In genomic region chr3:63223676-63224075, GRCm38 (mm10) we compare ENCODE assay signal across 20 mouse cellular contexts. TPM values are rescaled to one million over a fixed set of nuclear protein-coding genes. Genes with fewer than 3 reads are reported as not detected.
DNase-seq lines count a peak whose midpoint lies in the region; ATAC-seq and TF ChIP-seq lines count a peak whose summit lies in the region.
"Had no signal": no experiment of that assay in that cellular context is flagged by ENCODE, and none has a peak within 500 bp of the region (broad histone marks: within the 10 kb centered on the region; RNA-seq: fewer than 3 reads in every experiment).

No protein-coding gene starts in this region.

- H3K36me3 ChIP-seq in forebrain, embryonic 13.5 days (ENCODE audit: poor library complexity, severe bottlenecking): no peaks in the 10 kb centered on the region
- no peaks in the 10 kb centered on the region for H3K36me3 ChIP-seq in forebrain, embryonic 15.5 days
- no peaks in the 10 kb centered on the region for H3K36me3 ChIP-seq in midbrain, embryonic 11.5 days (ENCODE audit: control insufficient read depth, insufficient read depth, low read length)
- no peaks in the 10 kb centered on the region for H3K36me3 ChIP-seq in midbrain, postnatal 0 days (ENCODE audit: insufficient read depth, low read length)
- H3K36me3 ChIP-seq: embryonic facial prominence, embryonic 13.5 days; heart, embryonic 13.5 days; hindbrain, embryonic 12.5 days had no signal

- H3K9ac ChIP-seq in forebrain, embryonic 13.5 days: no peak overlapping the region
- H3K9ac ChIP-seq in forebrain, embryonic 15.5 days (replicated peaks): no peak overlapping the region
- no peak overlapping the region for H3K9ac ChIP-seq in midbrain, embryonic 11.5 days (ENCODE audit: low read length)
- no peak overlapping the region for H3K9ac ChIP-seq in midbrain, postnatal 0 days (replicated peaks; ENCODE audit: low read length, poor library complexity, severe bottlenecking)
- H3K9ac ChIP-seq: embryonic facial prominence, embryonic 13.5 days; heart, embryonic 13.5 days; hindbrain, embryonic 12.5 days had no signal

- no peak for TF ChIP-seq POLR2A in lung, adult 2 months (IDR thresholded peaks at IDR 0.05; ENCODE audit: borderline replicate concordance, extremely low read depth, low read depth, low read length)

- no peaks in the 10 kb centered on the region for H3K9me3 ChIP-seq in forebrain, embryonic 13.5 days (replicated peaks)
- no peaks in the 10 kb centered on the region for H3K9me3 ChIP-seq in forebrain, embryonic 15.5 days
- no peaks in the 10 kb centered on the region for H3K9me3 ChIP-seq in midbrain, embryonic 11.5 days (ENCODE audit: control insufficient read depth, low read length)
- H3K9me3 ChIP-seq in midbrain, postnatal 0 days (ENCODE audit: low read length): no peaks in the 10 kb centered on the region
- H3K9me3 ChIP-seq: embryonic facial prominence, embryonic 13.5 days; heart, embryonic 13.5 days; hindbrain, embryonic 12.5 days had no signal

- no peak overlapping the region for H3K4me3 ChIP-seq in forebrain, embryonic 13.5 days
- no peak overlapping the region for H3K4me3 ChIP-seq in forebrain, embryonic 15.5 days
- no peak overlapping the region for H3K4me3 ChIP-seq in midbrain, embryonic 11.5 days (ENCODE audit: low read depth, low read length)
- no peak overlapping the region for H3K4me3 ChIP-seq in midbrain, postnatal 0 days (ENCODE audit: low read depth, low read length)
- H3K4me3 ChIP-seq in lung, adult 2 months (replicated peaks; ENCODE audit: extremely low read depth, low read depth, low read length): no peak overlapping the region
- H3K4me3 ChIP-seq: embryonic facial prominence, embryonic 13.5 days; heart, embryonic 13.5 days; hindbrain, embryonic 12.5 days had no signal

- no peak overlapping the region for H3K27ac ChIP-seq in forebrain, embryonic 13.5 days
- H3K27ac ChIP-seq in forebrain, embryonic 15.5 days (replicated peaks): no peak overlapping the region
- H3K27ac ChIP-seq in midbrain, embryonic 11.5 days (ENCODE audit: low read depth, low read length): no peak overlapping the region
- H3K27ac ChIP-seq in midbrain, postnatal 0 days (ENCODE audit: low read depth, low read length): no peak overlapping the region
- H3K27ac ChIP-seq: embryonic facial prominence, embryonic 13.5 days; heart, embryonic 13.5 days; hindbrain, embryonic 12.5 days; hindbrain, postnatal 0 days had no signal

- no peaks in the 10 kb centered on the region for H3K27me3 ChIP-seq in forebrain, embryonic 13.5 days
- H3K27me3 ChIP-seq in forebrain, embryonic 15.5 days: no peaks in the 10 kb centered on the region
- H3K27me3 ChIP-seq in midbrain, embryonic 11.5 days (ENCODE audit: control insufficient read depth, insufficient read depth, low read length): no peaks in the 10 kb centered on the region
- H3K27me3 ChIP-seq in midbrain, postnatal 0 days (ENCODE audit: insufficient read depth, low read length): no peaks in the 10 kb centered on the region
- H3K27me3 ChIP-seq: embryonic facial prominence, embryonic 13.5 days; heart, embryonic 13.5 days; hindbrain, embryonic 12.5 days had no signal

- WGBS in forebrain, embryonic 13.5 days: 11% methylated on average over 1 of the region's 1 CpGs
- 11% methylated on average over 1 of the region's 1 CpGs for WGBS in forebrain, embryonic 15.5 days
- WGBS in midbrain, embryonic 11.5 days: 34% methylated on average over 1 of the region's 1 CpGs
- WGBS in midbrain, postnatal 0 days: 21% methylated on average over 1 of the region's 1 CpGs
- 72% methylated on average over 1 of the region's 1 CpGs for WGBS in lung, adult 2 months

- no peak for TF ChIP-seq CTCF in midbrain, postnatal 0 days (IDR thresholded peaks at IDR 0.05)
- TF ChIP-seq CTCF in lung, adult 2 months (IDR thresholded peaks at IDR 0.05; ENCODE audit: insufficient read depth, low read length): no peak

- peak; percentile 41; the same call in 1 of the 2 replicates for ATAC-seq in forebrain, embryonic 13.5 days
- no peak for ATAC-seq in forebrain, embryonic 15.5 days (replicated peaks)
- ATAC-seq in midbrain, embryonic 11.5 days (ENCODE audit: low FRiP score): peak; percentile 64; the same call in 1 of the 2 replicates
- no peak for ATAC-seq in midbrain, postnatal 0 days (ENCODE audit: low FRiP score)
- ATAC-seq: forebrain, embryonic 16.5 days; hindbrain, postnatal 0 days had no signal

- no peak overlapping the region for H3K4me2 ChIP-seq in forebrain, embryonic 13.5 days
- no peak overlapping the region for H3K4me2 ChIP-seq in forebrain, embryonic 15.5 days (replicated peaks)
- H3K4me2 ChIP-seq in midbrain, embryonic 11.5 days: no peak overlapping the region
- no peak overlapping the region for H3K4me2 ChIP-seq in midbrain, postnatal 0 days (ENCODE audit: low read depth, low read length, poor library complexity, severe bottlenecking)
- H3K4me2 ChIP-seq: embryonic facial prominence, embryonic 13.5 days; heart, embryonic 13.5 days; hindbrain, embryonic 12.5 days had no signal

- H3K4me1 ChIP-seq in forebrain, embryonic 13.5 days: 0 out of 2 replicates have a peak, but pooled peaks cover 5% of the 10 kb centered on the region
- H3K4me1 ChIP-seq in forebrain, embryonic 15.5 days: no peaks in the 10 kb centered on the region
- peaks cover 6% of the 10 kb centered on the region; the same call in 1 of the 2 replicates for H3K4me1 ChIP-seq in midbrain, embryonic 11.5 days (ENCODE audit: control insufficient read depth, insufficient read depth, low read length)
- no peaks in the 10 kb centered on the region for H3K4me1 ChIP-seq in midbrain, postnatal 0 days (ENCODE audit: insufficient read depth, low read length)
- no peaks in the 10 kb centered on the region for H3K4me1 ChIP-seq in lung, adult 2 months (ENCODE audit: control insufficient read depth, insufficient read depth, low read length)
- H3K4me1 ChIP-seq: embryonic facial prominence, embryonic 13.5 days had no signal

- peak; percentile 83 for DNase-seq in midbrain, embryonic 11.5 days (ENCODE audit: low spot score, missing footprints)
- no peak for DNase-seq in midbrain, postnatal 0 days (ENCODE audit: low spot score)
- DNase-seq in retina, embryonic 14.5 days (ENCODE audit: low spot score): peak; percentile 41
- no peak for DNase-seq in adrenal gland, adult 2 months
- no peak for DNase-seq in lung, adult 2 months
- DNase-seq: adrenal gland, postnatal 10 days; cerebellum, adult 11-12 months; cerebellum, adult 9-10 months; cerebellum, postnatal 25 days; gastrocnemius, postnatal 36 days; heart, adult 11 months; heart, postnatal 36 days; kidney, adult 11 months had no signal

RNA-seq across cellular contexts. Expression of gene Mme, which starts 17.7 kb away (rescaled TPM):
- 1.6 and 2.6 TPM in 2 replicates for polyA plus RNA-seq in forebrain, embryonic 13.5 days (2015; fragmentation: Nextera tagmentation; extraction: Ambion mirVana)
- 2.6 and 3.3 TPM in 2 replicates for polyA plus RNA-seq in forebrain, embryonic 15.5 days (2015; fragmentation: Nextera tagmentation; extraction: Ambion mirVana)
- polyA plus RNA-seq in midbrain, embryonic 11.5 days (2014; fragmentation: Nextera tagmentation; extraction: Ambion mirVana): 15.1 and 17.5 TPM in 2 replicates
- 5.3 and 5.9 TPM in 2 replicates for total RNA-seq in midbrain, postnatal 0 days (2014; rRNA removed)
- 2.0 and 2.3 TPM in 2 replicates for polyA plus RNA-seq in midbrain, postnatal 0 days (2015; fragmentation: Nextera tagmentation; extraction: Ambion mirVana)
- total RNA-seq in adrenal gland, adult 2 months (2021): 10 to 100 TPM; 26.1 to 43.7 TPM
- 0.74 and 0.88 TPM in 2 replicates for polyA plus RNA-seq in adrenal gland, adult 2 months (2012; rRNA removed)
- polyA plus RNA-seq in lung, adult 2 months (2012; rRNA removed): 12.9 and 19.1 TPM in 2 replicates

Comparison
In these comparisons a context has a peak if more than half of its experiments do, and no peak if none do; other contexts are left out.
1. ATAC-seq: peak in forebrain, embryonic 13.5 days (single experiment) and midbrain, embryonic 11.5 days (single experiment); none in forebrain, embryonic 15.5 days (single experiment) and midbrain, postnatal 0 days (single experiment).
2. DNase-seq: peak in midbrain, embryonic 11.5 days (single experiment) and retina, embryonic 14.5 days (single experiment); none in midbrain, postnatal 0 days (single experiment), adrenal gland, adult 2 months (single experiment) and lung, adult 2 months (single experiment).